8 mouse cellular contexts compared by ENCODE assay signal in genomic region chr9:65293973-65294715, GRCm38 (mm10). TPM values are rescaled to one million over a fixed set of nuclear protein-coding genes. Genes with fewer than 3 reads are reported as not detected.
A peak's percentile ranks its signal among the peaks of the same experiment; 100 is the strongest.
DNase-seq lines count a peak whose midpoint lies in the region; ATAC-seq lines count a peak whose summit lies in the region.

Gene Clpx (plus strand): TSS chr9:65294260.

- DNase-seq in ES-CJ7 (ENCODE audit: low read depth, low spot score): peak; percentile 100
- peak; percentile 97 for DNase-seq in cerebellum, adult 11 months
- peak; percentile 100 for DNase-seq in forebrain, embryonic 14.5 days (ENCODE audit: low spot score)
- DNase-seq in heart, postnatal 14 days: peak; percentile 98
- DNase-seq in layer of hippocampus, adult 11-12 months (ENCODE audit: low spot score): peak; percentile 96
- DNase-seq in lung, adult 18-20 months: peak; percentile 97 to 98
- DNase-seq in testis, postnatal 14 days (ENCODE audit: low spot score): peak; percentile 99

- peak within 1 kb of the TSS; percentile 93 for H3K4me2 ChIP-seq in forebrain, embryonic 14.5 days (ENCODE audit: low read length)
- H3K4me2 ChIP-seq in neural tube, embryonic 15.5 days: peak within 1 kb of the TSS; percentile 79

- no peaks in the 10 kb centered on the region for H3K27me3 ChIP-seq in forebrain, embryonic 14.5 days (replicated peaks; ENCODE audit: control insufficient read depth, insufficient read depth, low read length)
- H3K27me3 ChIP-seq in neural tube, embryonic 15.5 days (replicated peaks): no peaks in the 10 kb centered on the region

- H3K27ac ChIP-seq in forebrain, embryonic 14.5 days (ENCODE audit: low read depth, low read length): peak within 1 kb of the TSS; percentile 58; the same call in 1 of the 2 replicates
- peak within 1 kb of the TSS; percentile 92 for H3K27ac ChIP-seq in neural tube, embryonic 15.5 days (replicated peaks)

- peak within 1 kb of the TSS; percentile 94 for H3K9ac ChIP-seq in forebrain, embryonic 14.5 days (ENCODE audit: low read length)
- H3K9ac ChIP-seq in neural tube, embryonic 15.5 days (replicated peaks): peak within 1 kb of the TSS; percentile 77

- peaks cover 16% of the 10 kb centered on the region for H3K4me1 ChIP-seq in forebrain, embryonic 14.5 days (ENCODE audit: control insufficient read depth, insufficient read depth, low read length)
- peaks cover 22% of the 10 kb centered on the region for H3K4me1 ChIP-seq in neural tube, embryonic 15.5 days

- intact Hi-C loops in heart, postnatal 14 days (cut with DNase I): no loop called here

- peak; percentile 97 for ATAC-seq in forebrain, embryonic 14.5 days
- ATAC-seq in neural tube, embryonic 15.5 days (ENCODE audit: low FRiP score): peak; percentile 98

- H3K9me3 ChIP-seq in forebrain, embryonic 14.5 days (replicated peaks; ENCODE audit: control insufficient read depth, low read length): no peaks in the 10 kb centered on the region
- no peaks in the 10 kb centered on the region for H3K9me3 ChIP-seq in neural tube, embryonic 15.5 days (replicated peaks)

- H3K4me3 ChIP-seq in forebrain, embryonic 14.5 days (ENCODE audit: low read depth, low read length): peak within 1 kb of the TSS; percentile 94
- H3K4me3 ChIP-seq in neural tube, embryonic 15.5 days (replicated peaks): peak within 1 kb of the TSS; percentile 62

- WGBS in forebrain, embryonic 14.5 days: under 1% methylated on average over 71 of the region's 71 CpGs
- WGBS in neural tube, embryonic 15.5 days: under 1% methylated on average over 71 of the region's 71 CpGs

- 0 out of 2 replicates have a peak, but pooled peaks cover 7% of the 10 kb centered on the region for H3K36me3 ChIP-seq in forebrain, embryonic 14.5 days (ENCODE audit: control insufficient read depth, insufficient read depth, low read length)
- H3K36me3 ChIP-seq in neural tube, embryonic 15.5 days: peaks cover 9% of the 10 kb centered on the region; the same call in 1 of the 2 replicates

RNA-seq across cellular contexts. Expression of gene Clpx, which starts in this region (rescaled TPM):
- 42.2 and 47.9 TPM in 2 replicates for polyA plus RNA-seq in forebrain, embryonic 14.5 days (2014; fragmentation: Nextera tagmentation; extraction: Ambion mirVana)
- 10 to 100 TPM; 90.7 to 99.9 TPM for total RNA-seq in heart, postnatal 14 days (2021)
- 40.6 and 43.3 TPM in 2 replicates for polyA plus RNA-seq in neural tube, embryonic 15.5 days (2015; fragmentation: Nextera tagmentation; extraction: Ambion mirVana)

Comparison
In these comparisons a context has a peak if more than half of its experiments do, and no peak if none do; other contexts are left out.
1. Peak in every context shown above with its lines: DNase-seq, ATAC-seq, H3K4me3 ChIP-seq and H3K27ac ChIP-seq.